Mouse (Mus musculus) cerebellum, adult 18-20 months (tissue): ENCODE measurements at regions not wholly inside any gene's neighbourhood (a gene's known extent, or its start where the extent isn't known, plus 50 kb on each side); places are given as distances from the start of the nearest gene placed in this dataset.

Source experiments
- DNase-seq, 2 experiments: peaks; one replicate each; pipeline ENCODE4 v3.0.0; 2021

- DNase-seq: no peak
Measured at GRCm38 (mm10) chr3:50761766-50762165, 318.4 kb upstream of the Slc7a11 start.

- no peak for DNase-seq
Measured at GRCm38 (mm10) chr3:50758106-50758505, 314.7 kb upstream of the Slc7a11 start.

- DNase-seq: no peak
Measured at GRCm38 (mm10) chr3:50737173-50737572, 293.8 kb upstream of the Slc7a11 start.

GRCm38 (mm10) chr3:50719035-50719434, 275.6 kb upstream of the Slc7a11 start:
- DNase-seq: no peak

- no peak for DNase-seq
Measured at GRCm38 (mm10) chr3:50713463-50713862, 270.0 kb upstream of the Slc7a11 start.

GRCm38 (mm10) chr3:50709415-50709989, 266.1 kb upstream of the Slc7a11 start:
- peak in 1 of 2 experiments; percentile 2 for DNase-seq

- DNase-seq: no peak
Measured at GRCm38 (mm10) chr3:50706707-50707106, 263.3 kb upstream of the Slc7a11 start.

GRCm38 (mm10) chr3:50694904-50695680, 251.7 kb upstream of the Slc7a11 start:
- no peak for DNase-seq

- peak; percentile 8 to 16 for DNase-seq
Measured at GRCm38 (mm10) chr3:50694497-50694896, 251.1 kb upstream of the Slc7a11 start.

GRCm38 (mm10) chr3:50692306-50692705, 248.9 kb upstream of the Slc7a11 start:
- no peak for DNase-seq

- DNase-seq: no peak
Measured at GRCm38 (mm10) chr3:50690750-50691149, 247.3 kb upstream of the Slc7a11 start.

- DNase-seq: no peak
Measured at GRCm38 (mm10) chr3:50689375-50689774, 246.0 kb upstream of the Slc7a11 start.

- no peak for DNase-seq
Measured at GRCm38 (mm10) chr3:50687755-50688154, 244.3 kb upstream of the Slc7a11 start.

GRCm38 (mm10) chr3:50678611-50678988, 235.2 kb upstream of the Slc7a11 start:
- DNase-seq: no peak

- peak in 1 of 2 experiments; percentile 9 for DNase-seq
Measured at GRCm38 (mm10) chr3:50677953-50678610, 234.7 kb upstream of the Slc7a11 start.

GRCm38 (mm10) chr3:50675769-50676168, 232.4 kb upstream of the Slc7a11 start:
- no peak for DNase-seq

GRCm38 (mm10) chr3:50674860-50675566, 231.6 kb upstream of the Slc7a11 start:
- DNase-seq: no peak

- no peak for DNase-seq
Measured at GRCm38 (mm10) chr3:50665316-50665715, 221.9 kb upstream of the Slc7a11 start.

GRCm38 (mm10) chr3:50660966-50661365, 217.6 kb upstream of the Slc7a11 start:
- no peak for DNase-seq

GRCm38 (mm10) chr3:50660566-50660965, 217.2 kb upstream of the Slc7a11 start:
- no peak for DNase-seq

- DNase-seq: no peak
Measured at GRCm38 (mm10) chr3:50657890-50658289, 214.5 kb upstream of the Slc7a11 start.

- no peak for DNase-seq
Measured at GRCm38 (mm10) chr3:50654441-50654840, 211.0 kb upstream of the Slc7a11 start.

- no peak for DNase-seq
Measured at GRCm38 (mm10) chr3:50652265-50652664, 208.9 kb upstream of the Slc7a11 start.
